Mouse (Mus musculus) liver, adult 2 months (tissue): ENCODE data around the gene Nfatc2.

Experiments
- CTCF ChIP-seq: fragments of 200-500 bp; IDR thresholded peaks from 2 replicates; pipeline ENCODE4 v1.5.1; 2011; ENCODE audit warnings: low read depth, low read length, control low read depth
- POLR2A ChIP-seq: fragments of 200-500 bp; IDR thresholded peaks from 2 replicates; pipeline ENCODE4 v1.6.1; 2011; ENCODE audit warnings: low read length, control low read depth; ENCODE audit not compliant: insufficient read depth; ENCODE audit errors: extremely low read depth

- no peak for TF ChIP-seq CTCF
- no peak for TF ChIP-seq POLR2A
Measured at GRCm38 (mm10) chr2:168565538-168566253, 35.8 kb downstream of the Nfatc2 start.
